Mouse (Mus musculus): ENCODE measurements around the gene Gm28048. TPM values are rescaled to one million over a fixed set of nuclear protein-coding genes. Genes with fewer than 3 reads are reported as not detected.

Gm28048 gene
- polyA plus RNA-seq, 1 experiment from 2014 or later: 34.8 TPM

- WGBS: 64% methylated on average over 4 of the region's 4 CpGs
- DNase-seq (ENCODE audit: low spot score): no peak
Measured at GRCm38 (mm10) chr11:22873383-22873782, 108.5 kb downstream of the Gm28048 start.

GRCm38 (mm10) chr11:22872307-22872680 is 109.6 kb downstream of the Gm28048 start:
- H3K9ac ChIP-seq (ENCODE audit: low read depth, low read length): no peak overlapping the region
- ATAC-seq (replicated peaks; ENCODE audit: low FRiP score, low read depth) (no peak), DNase-seq (ENCODE audit: low spot score) (no peak)
- H3K4me2 ChIP-seq (ENCODE audit: low read length): peak overlapping the region; percentile 41
- H3K27me3 ChIP-seq (ENCODE audit: insufficient read depth, low read length): no peaks in the 10 kb centered on the region
- WGBS: 24% methylated on average over 4 of the region's 4 CpGs
- TF ChIP-seq CTCF (IDR thresholded peaks at IDR 0.05; ENCODE audit: low read depth): no peak
- H3K9me3 ChIP-seq (replicated peaks; ENCODE audit: low read length): no peaks in the 10 kb centered on the region
- H3K4me3 ChIP-seq (replicated peaks; ENCODE audit: low read depth, low read length): no peak overlapping the region
- H3K4me1 ChIP-seq (replicated peaks; ENCODE audit: insufficient read depth, low read length): peaks cover 13% of the 10 kb centered on the region
- peak overlapping the region; percentile 66 for H3K27ac ChIP-seq
- H3K36me3 ChIP-seq (ENCODE audit: insufficient read depth, low read length): no peaks in the 10 kb centered on the region

More at GRCm38 (mm10) chr11:22873383-22873782, 108.5 kb downstream of the Gm28048 start:
- no peaks in the 10 kb centered on the region for H3K36me3 ChIP-seq (ENCODE audit: insufficient read depth, low read length)
- no peak for TF ChIP-seq CTCF (IDR thresholded peaks at IDR 0.05; ENCODE audit: low read depth)
- no peaks in the 10 kb centered on the region for H3K27me3 ChIP-seq (ENCODE audit: insufficient read depth, low read length)
- peaks cover 13% of the 10 kb centered on the region for H3K4me1 ChIP-seq (replicated peaks; ENCODE audit: insufficient read depth, low read length)
- no peaks in the 10 kb centered on the region for H3K9me3 ChIP-seq (replicated peaks; ENCODE audit: low read length)
- H3K4me3 ChIP-seq (replicated peaks; ENCODE audit: low read depth, low read length): no peak overlapping the region
- ATAC-seq (replicated peaks; ENCODE audit: low FRiP score, low read depth): no peak
- H3K27ac ChIP-seq: peak overlapping the region; percentile 64
- no peak overlapping the region for H3K9ac ChIP-seq (ENCODE audit: low read depth, low read length)
- no peak overlapping the region for H3K4me2 ChIP-seq (ENCODE audit: low read length)

- no peaks in the 10 kb centered on the region for H3K27me3 ChIP-seq (ENCODE audit: insufficient read depth, low read length)
- no peaks in the 10 kb centered on the region for H3K9me3 ChIP-seq (replicated peaks; ENCODE audit: low read length)
- H3K36me3 ChIP-seq (ENCODE audit: insufficient read depth, low read length): no peaks in the 10 kb centered on the region
- DNase-seq (ENCODE audit: low spot score): peak; percentile 72
- H3K4me2 ChIP-seq (ENCODE audit: low read length): peak overlapping the region; percentile 41
- peak overlapping the region; percentile 44; the same call in 1 of the 2 replicates for H3K27ac ChIP-seq
- 42% methylated on average over 7 of the region's 7 CpGs for WGBS
- H3K4me3 ChIP-seq (replicated peaks; ENCODE audit: low read depth, low read length): no peak overlapping the region
- TF ChIP-seq CTCF (IDR thresholded peaks at IDR 0.05; ENCODE audit: low read depth): no peak
- H3K9ac ChIP-seq (ENCODE audit: low read depth, low read length): no peak overlapping the region
- H3K4me1 ChIP-seq (replicated peaks; ENCODE audit: insufficient read depth, low read length): peaks cover 13% of the 10 kb centered on the region
- ATAC-seq (replicated peaks; ENCODE audit: low FRiP score, low read depth): no peak
Measured at GRCm38 (mm10) chr11:22871628-22872306, 110.1 kb downstream of the Gm28048 start.

GRCm38 (mm10) chr11:22868582-22868981 is 113.3 kb downstream of the Gm28048 start:
- Histone ChIP-seq H3K27me3 (ENCODE audit: insufficient read depth, low read length) (no peaks in the 10 kb centered on the region), H3K36me3 (ENCODE audit: insufficient read depth, low read length) (no peaks in the 10 kb centered on the region), H3K4me2 (ENCODE audit: low read length) (no peak overlapping the region), H3K9ac (ENCODE audit: low read depth, low read length) (no peak overlapping the region), H3K9me3 (replicated peaks; ENCODE audit: low read length) (no peaks in the 10 kb centered on the region), H3K4me1 (replicated peaks; ENCODE audit: insufficient read depth, low read length) (peaks cover 13% of the 10 kb centered on the region), H3K4me3 (replicated peaks; ENCODE audit: low read depth, low read length) (no peak overlapping the region), H3K27ac (no peak overlapping the region)
- no peak for DNase-seq (ENCODE audit: low spot score)
- no peak for TF ChIP-seq CTCF (IDR thresholded peaks at IDR 0.05; ENCODE audit: low read depth)
- 87% methylated on average over 8 of the region's 8 CpGs for WGBS
- no peak for ATAC-seq (replicated peaks; ENCODE audit: low FRiP score, low read depth)

GRCm38 (mm10) chr11:22867691-22868090 is 114.2 kb downstream of the Gm28048 start:
- H3K4me3 ChIP-seq (replicated peaks; ENCODE audit: low read depth, low read length): no peak overlapping the region
- no peak for DNase-seq (ENCODE audit: low spot score)
- no peak for ATAC-seq (replicated peaks; ENCODE audit: low FRiP score, low read depth)
- no peaks in the 10 kb centered on the region for H3K27me3 ChIP-seq (ENCODE audit: insufficient read depth, low read length)
- no peak overlapping the region for H3K9ac ChIP-seq (ENCODE audit: low read depth, low read length)
- peaks cover 9% of the 10 kb centered on the region for H3K4me1 ChIP-seq (replicated peaks; ENCODE audit: insufficient read depth, low read length)
- H3K9me3 ChIP-seq (replicated peaks; ENCODE audit: low read length): no peaks in the 10 kb centered on the region
- no peak overlapping the region for H3K4me2 ChIP-seq (ENCODE audit: low read length)
- TF ChIP-seq CTCF (IDR thresholded peaks at IDR 0.05; ENCODE audit: low read depth): no peak
- H3K36me3 ChIP-seq (ENCODE audit: insufficient read depth, low read length): no peaks in the 10 kb centered on the region
- 89% methylated on average over 5 of the region's 5 CpGs for WGBS
- H3K27ac ChIP-seq: no peak overlapping the region

- no peaks in the 10 kb centered on the region for H3K9me3 ChIP-seq (replicated peaks; ENCODE audit: low read length)
- WGBS: 88% methylated on average over 7 of the region's 7 CpGs
Measured at GRCm38 (mm10) chr11:22865635-22866246, 116.1 kb downstream of the Gm28048 start.

More at GRCm38 (mm10) chr11:22865635-22866246, 116.1 kb downstream of the Gm28048 start:
- no peak for DNase-seq (ENCODE audit: low spot score)
- no peak for ATAC-seq (replicated peaks; ENCODE audit: low FRiP score, low read depth)
- Histone ChIP-seq H3K27me3 (ENCODE audit: insufficient read depth, low read length) (no peaks in the 10 kb centered on the region), H3K4me2 (ENCODE audit: low read length) (no peak overlapping the region), H3K4me3 (replicated peaks; ENCODE audit: low read depth, low read length) (no peak overlapping the region), H3K4me1 (replicated peaks; ENCODE audit: insufficient read depth, low read length) (no peaks in the 10 kb centered on the region), H3K36me3 (ENCODE audit: insufficient read depth, low read length) (no peaks in the 10 kb centered on the region), H3K27ac (no peak overlapping the region), H3K9ac (ENCODE audit: low read depth, low read length) (no peak overlapping the region)
- no peak for TF ChIP-seq CTCF (IDR thresholded peaks at IDR 0.05; ENCODE audit: low read depth)
